In genomic region chr4:55245789-55246188, GRCm38 (mm10) we compare ENCODE assay signal across 18 mouse cellular contexts.
"Had no signal": no experiment of that assay in that cellular context is flagged by ENCODE, and none has a peak within 500 bp of the region (broad histone marks: within the 10 kb centered on the region; RNA-seq: fewer than 3 reads in every experiment).

No protein-coding gene starts in this region.

- H3K36me3 ChIP-seq: kidney, embryonic 15.5 days; limb, embryonic 10.5 days; limb, embryonic 13.5 days; midbrain, embryonic 12.5 days; midbrain, embryonic 15.5 days; neural tube, embryonic 12.5 days; neural tube, embryonic 15.5 days had no signal

- H3K9me3 ChIP-seq: kidney, embryonic 15.5 days; limb, embryonic 10.5 days; limb, embryonic 13.5 days; midbrain, embryonic 12.5 days; midbrain, embryonic 15.5 days; neural tube, embryonic 12.5 days; neural tube, embryonic 15.5 days had no signal

- H3K4me2 ChIP-seq: kidney, embryonic 15.5 days; limb, embryonic 13.5 days; liver, embryonic 11.5 days; lung, embryonic 14.5 days; midbrain, embryonic 12.5 days; midbrain, embryonic 15.5 days; neural tube, embryonic 12.5 days; neural tube, embryonic 15.5 days had no signal

- DNase-seq: kidney, adult 2 months; kidney, postnatal 10 days; kidney, postnatal 36 days; liver, postnatal 0 days; lung, embryonic 14.5 days; thymus, adult 18-20 months; thymus, postnatal 4 days had no signal

- H3K9ac ChIP-seq: kidney, embryonic 15.5 days; limb, embryonic 13.5 days; liver, embryonic 14.5 days; liver, postnatal 0 days; lung, embryonic 14.5 days; midbrain, embryonic 12.5 days; midbrain, embryonic 15.5 days; neural tube, embryonic 12.5 days; neural tube, embryonic 15.5 days had no signal

- H3K4me1 ChIP-seq: kidney, embryonic 15.5 days; limb, embryonic 10.5 days; limb, embryonic 13.5 days had no signal

- H3K4me3 ChIP-seq: kidney, embryonic 15.5 days; limb, embryonic 10.5 days; limb, embryonic 13.5 days; midbrain, embryonic 12.5 days; midbrain, embryonic 15.5 days; neural tube, embryonic 12.5 days; neural tube, embryonic 15.5 days had no signal

- ATAC-seq: liver, postnatal 0 days; lung, postnatal 0 days; midbrain, embryonic 15.5 days had no signal

- H3K27ac ChIP-seq: kidney, embryonic 15.5 days; limb, embryonic 10.5 days; limb, embryonic 13.5 days; liver, embryonic 14.5 days; macrophage; midbrain, embryonic 12.5 days; midbrain, embryonic 15.5 days; neural tube, embryonic 12.5 days; neural tube, embryonic 15.5 days had no signal

- H3K27me3 ChIP-seq: kidney, embryonic 15.5 days; limb, embryonic 13.5 days; neural tube, embryonic 12.5 days; neural tube, embryonic 15.5 days had no signal
